Mouse (Mus musculus) liver, adult 2 months (tissue): Measurements from ENCODE around the gene Pagr1a. TPM values are rescaled to one million over a fixed set of nuclear protein-coding genes. Genes with fewer than 3 reads are reported as not detected.

ENCODE experiments used
- DNase-seq: peaks from one replicate; pipeline ENCODE4 v3.0.0-alpha.2; 2011; ENCODE audit warnings: low read depth, low spot score; ENCODE audit errors: extremely low read depth
- H3K27ac ChIP-seq: fragments of 200-500 bp; replicated peaks from 2 replicates; pipeline ENCODE4 v1.5.1; 2012; ENCODE audit warnings: low read depth, mild to moderate bottlenecking, control low read depth, inconsistent platforms, low read length; ENCODE audit not compliant: insufficient read depth
- H3K27me3 ChIP-seq: fragments of 200-500 bp; 2 replicates; pipeline ENCODE4 v1.6.1; 2012; ENCODE audit warnings: mild to moderate bottlenecking, moderate library complexity, low read length, inconsistent platforms; ENCODE audit not compliant: control insufficient read depth, insufficient read depth
- H3K36me3 ChIP-seq: fragments of 200-500 bp; 2 replicates; pipeline ENCODE4 v1.6.1; 2012; ENCODE audit warnings: low read length, inconsistent platforms; ENCODE audit not compliant: control insufficient read depth, insufficient read depth
- H3K4me1 ChIP-seq: fragments of 200-500 bp; 2 replicates; pipeline ENCODE4 v1.6.1; 2011; ENCODE audit warnings: low read length; ENCODE audit not compliant: control insufficient read depth, insufficient read depth
- H3K4me3 ChIP-seq: fragments of 200-500 bp; 2 replicates; pipeline ENCODE4 v1.5.1; 2011; ENCODE audit warnings: low read depth, mild to moderate bottlenecking, control low read depth, low read length, moderate library complexity; ENCODE audit not compliant: insufficient read depth
- H3K79me2 ChIP-seq: fragments of 200-500 bp; 2 replicates; pipeline ENCODE4 v1.6.1; 2012; ENCODE audit warnings: inconsistent platforms, mild to moderate bottlenecking, low read length, moderate library complexity; ENCODE audit not compliant: control insufficient read depth, insufficient read depth
- H3K9ac ChIP-seq: fragments of 200-500 bp; 2 replicates; pipeline ENCODE4 v1.6.1; 2012; ENCODE audit warnings: low read depth, mild to moderate bottlenecking, control low read depth, inconsistent platforms, low read length
- CTCF ChIP-seq: fragments of 200-500 bp; IDR thresholded peaks from 2 replicates; pipeline ENCODE4 v1.5.1; 2011; ENCODE audit warnings: low read depth, low read length, control low read depth
- POLR2A ChIP-seq: fragments of 200-500 bp; IDR thresholded peaks from 2 replicates; pipeline ENCODE4 v1.6.1; 2011; ENCODE audit warnings: low read length, control low read depth; ENCODE audit not compliant: insufficient read depth; ENCODE audit errors: extremely low read depth
- WGBS: fragments of 180-500 bp; shearing (Covaris S2); methylation state at CpG from one replicate; pipeline ENCODE4 v1.1.7; 2018; 5-methylcytosine and 5-hydroxymethylcytosine counted together
- polyA plus RNA-seq: library from polyadenylated mRNA; depleted of rRNA; stranded (reverse); fragments of >200 nt; gene quantifications from 2 replicates; pipeline ENCODE4 v1.2.3, GENCODE M21; 2012
- total RNA-seq: library from RNA; depleted of rRNA; stranded (reverse); fragments of >200 nt; gene quantifications from 2 replicates; pipeline ENCODE4 v1.2.3, GENCODE M21; 2014

Pagr1a gene
- total and polyA plus RNA-seq, 2 experiments = 4.2 to 4.9 TPM

GRCm38 (mm10) chr7:126999568-126999967, 17.6 kb downstream of the Pagr1a start:
- no peak for DNase-seq
- peaks cover 6% of the 10 kb centered on the region for H3K4me1 ChIP-seq
- no peaks in the 10 kb centered on the region for H3K79me2 ChIP-seq
- no peaks in the 10 kb centered on the region for H3K27me3 ChIP-seq
- no peak for TF ChIP-seq POLR2A
- TF ChIP-seq CTCF = no peak
- WGBS = 86% methylated on average over 10 of the region's 10 CpGs
- H3K4me3 ChIP-seq = no peak overlapping the region
- H3K27ac ChIP-seq = no peak overlapping the region
- no peak overlapping the region for H3K9ac ChIP-seq
- peaks cover 15% of the 10 kb centered on the region; the same call in 1 of the 2 replicates for H3K36me3 ChIP-seq

GRCm38 (mm10) chr7:126996449-126996848, 20.7 kb downstream of the Pagr1a start:
- Histone ChIP-seq H3K9ac (no peak overlapping the region), H3K27ac (no peak overlapping the region), H3K4me1 (no peaks in the 10 kb centered on the region), H3K4me3 (no peak overlapping the region), H3K27me3 (no peaks in the 10 kb centered on the region), H3K36me3 (peaks cover 19% of the 10 kb centered on the region; the same call in 1 of the 2 replicates), H3K79me2 (no peaks in the 10 kb centered on the region)
- WGBS = 93% methylated on average over 4 of the region's 4 CpGs
- TF ChIP-seq POLR2A (no peak), CTCF (no peak)
- no peak for DNase-seq

- peaks cover 15% of the 10 kb centered on the region for H3K36me3 ChIP-seq
- TF ChIP-seq POLR2A = no peak
- no peak for TF ChIP-seq CTCF
- H3K4me3 ChIP-seq = no peak overlapping the region
- no peaks in the 10 kb centered on the region for H3K27me3 ChIP-seq
- no peaks in the 10 kb centered on the region for H3K79me2 ChIP-seq
- H3K27ac ChIP-seq = no peak overlapping the region
- WGBS = 84% methylated on average over 8 of the region's 8 CpGs
- DNase-seq = no peak
- no peaks in the 10 kb centered on the region for H3K4me1 ChIP-seq
- H3K9ac ChIP-seq = no peak overlapping the region
These were observed 28.3 kb downstream of the Pagr1a start for GRCm38 (mm10) chr7:126988816-126989215.

DNA sequence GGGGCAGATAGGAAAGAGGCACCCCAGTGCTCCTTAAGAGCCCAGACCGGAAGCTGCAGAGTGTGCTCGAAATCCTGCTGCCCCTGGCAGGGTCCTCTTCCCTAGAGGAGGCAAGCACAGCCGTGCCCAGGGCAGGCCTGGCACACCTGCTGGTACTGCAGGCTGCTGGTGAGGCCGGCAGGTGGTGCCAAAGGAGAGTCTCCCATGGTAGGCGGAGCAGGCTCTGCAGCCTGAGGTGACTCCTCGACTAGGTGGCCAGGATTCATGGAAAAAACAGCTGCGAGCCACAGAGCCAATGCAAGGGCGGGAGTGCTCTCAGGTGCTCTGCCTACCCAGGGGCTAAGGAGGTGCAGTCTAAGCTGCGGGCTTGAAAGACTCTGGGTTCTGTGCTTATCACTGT, 30.8 kb downstream of the Pagr1a start:
- Histone ChIP-seq H3K79me2 (no peaks in the 10 kb centered on the region), H3K4me1 (no peaks in the 10 kb centered on the region), H3K4me3 (no peak overlapping the region), H3K36me3 (peaks cover 13% of the 10 kb centered on the region), H3K27ac (no peak overlapping the region), H3K27me3 (no peaks in the 10 kb centered on the region), H3K9ac (no peak overlapping the region)
- TF ChIP-seq CTCF (peak; percentile 77), POLR2A (no peak)
- WGBS = 49% methylated on average over 9 of the region's 9 CpGs
- DNase-seq = peak; percentile 36

DNA sequence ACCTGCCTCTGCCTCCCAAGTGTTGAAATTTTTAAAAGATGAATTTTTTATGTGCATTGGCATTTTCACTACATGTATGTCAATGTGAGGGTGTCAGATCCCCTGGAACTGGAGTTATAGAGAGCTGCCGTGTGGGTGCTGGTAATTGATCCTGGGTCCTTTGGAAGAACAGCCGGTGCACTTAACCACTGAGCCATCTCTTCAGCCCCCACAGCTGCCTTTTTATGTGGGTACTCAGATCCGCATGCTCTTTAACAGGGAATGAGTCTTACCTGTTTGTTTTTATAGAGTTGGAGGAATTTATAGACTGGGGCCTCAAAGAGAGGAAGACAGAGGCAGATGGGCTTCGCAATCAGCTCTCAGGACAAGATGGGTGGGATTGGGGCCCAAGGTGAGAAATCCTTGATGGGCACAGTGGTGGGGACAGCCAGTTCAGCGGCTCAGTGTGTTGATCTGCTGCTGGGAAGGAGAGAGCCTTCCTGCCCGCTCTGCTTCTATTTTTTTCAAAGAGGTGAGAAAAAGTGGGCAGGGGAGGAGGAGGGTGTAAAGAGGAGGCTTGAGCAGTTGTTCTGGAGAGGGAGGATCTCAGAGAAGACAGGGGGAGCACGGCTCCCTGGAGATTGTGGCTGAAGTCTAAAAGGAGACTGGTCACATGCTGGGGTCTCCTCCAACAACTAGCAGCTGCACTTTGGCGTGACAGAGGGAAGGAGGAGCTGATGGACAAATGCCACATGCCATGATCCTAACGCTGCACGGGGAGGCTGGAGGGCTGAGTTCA, 32.3 kb downstream of the Pagr1a start:
- no peak for TF ChIP-seq POLR2A
- TF ChIP-seq CTCF = no peak
- no peaks in the 10 kb centered on the region for H3K27me3 ChIP-seq

DNA sequence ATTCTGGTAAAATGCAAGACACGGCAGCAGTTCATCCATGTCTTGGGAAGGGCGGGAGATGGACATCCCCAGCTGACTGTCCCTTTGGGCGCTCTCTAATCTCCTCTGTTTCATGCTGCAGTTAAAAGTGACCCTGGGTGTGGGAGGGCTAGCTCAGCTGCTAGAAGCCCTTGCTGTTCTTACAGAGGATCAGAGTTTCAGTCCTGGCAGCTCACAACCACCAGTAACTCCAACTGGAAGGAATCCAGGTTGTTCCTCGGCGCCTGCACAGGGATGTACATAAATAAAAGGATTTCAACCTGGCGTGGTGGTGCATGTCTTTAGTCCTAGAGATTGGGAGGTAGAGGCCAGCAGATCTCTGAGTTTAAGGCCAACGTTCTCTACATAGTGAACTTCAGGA, 34.0 kb downstream of the Pagr1a start:
- 79% methylated on average over 7 of the region's 7 CpGs for WGBS
- Histone ChIP-seq H3K27me3 (no peaks in the 10 kb centered on the region), H3K79me2 (no peaks in the 10 kb centered on the region), H3K36me3 (peaks cover 2% of the 10 kb centered on the region; the same call in 1 of the 2 replicates), H3K4me1 (no peaks in the 10 kb centered on the region; the same call in 1 of the 2 replicates), H3K4me3 (no peak overlapping the region), H3K9ac (no peak overlapping the region), H3K27ac (no peak overlapping the region)
- no peak for DNase-seq
- TF ChIP-seq CTCF (no peak), POLR2A (no peak)

More for the DNA sequence above, 32.3 kb downstream of the Pagr1a start:
- Histone ChIP-seq H3K36me3 (peaks cover 9% of the 10 kb centered on the region), H3K9ac (no peak overlapping the region), H3K4me3 (no peak overlapping the region), H3K27ac (no peak overlapping the region), H3K4me1 (no peaks in the 10 kb centered on the region), H3K79me2 (no peaks in the 10 kb centered on the region)
- WGBS = 79% methylated on average over 10 of the region's 10 CpGs
- no peak for DNase-seq
